ENCODE assay signal across 27 mouse cellular contexts in the genomic region with DNA sequence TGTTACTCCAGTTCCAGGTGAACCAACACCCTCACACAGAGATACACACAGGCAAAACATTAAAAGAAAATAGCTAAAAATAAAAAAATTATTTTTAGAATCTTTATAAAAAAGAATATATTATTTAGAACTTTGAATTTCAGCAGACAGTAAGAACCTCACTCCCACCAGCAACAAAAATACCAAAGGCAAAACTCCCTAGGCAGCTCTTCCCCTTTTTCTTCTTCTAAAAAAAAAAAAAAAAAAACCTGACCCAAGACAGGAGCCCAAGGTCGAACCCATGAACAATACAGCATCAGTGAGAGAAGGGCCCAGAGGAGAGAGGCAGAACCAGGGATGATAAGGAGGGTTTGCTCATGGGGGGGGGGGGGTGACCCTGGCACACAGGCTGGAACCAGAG.
"Had no signal": no experiment of that assay in that cellular context is flagged by ENCODE, and none has a peak within 500 bp of the region (broad histone marks: within the 10 kb centered on the region; RNA-seq: fewer than 3 reads in every experiment).

No protein-coding gene starts in this region.

- H3K9ac ChIP-seq: embryonic facial prominence, embryonic 12.5 days; embryonic facial prominence, embryonic 13.5 days; embryonic facial prominence, embryonic 15.5 days; forebrain, embryonic 12.5 days; forebrain, embryonic 13.5 days; forebrain, embryonic 15.5 days; forebrain, postnatal 0 days had no signal

- DNase-seq: cerebellum, adult 9-10 months; cerebellum, adult 9-11 months; cerebellum, postnatal 10 days; cerebellum, postnatal 14 days; cerebellum, postnatal 25 days; cerebellum, postnatal 36 days; embryo, embryonic 11 days; forebrain, postnatal 0 days; gastrocnemius, adult 2 months; gastrocnemius, postnatal 10 days; gastrocnemius, postnatal 14 days; gastrocnemius, postnatal 25 days; gastrocnemius, postnatal 36 days; heart, adult 11 months; heart, adult 18-20 months; heart, adult 2 months had no signal

- H3K36me3 ChIP-seq: embryonic facial prominence, embryonic 10.5 days; embryonic facial prominence, embryonic 12.5 days; embryonic facial prominence, embryonic 13.5 days; embryonic facial prominence, embryonic 15.5 days; forebrain, embryonic 10.5 days; forebrain, embryonic 12.5 days; forebrain, embryonic 15.5 days had no signal

- H3K27ac ChIP-seq: embryonic facial prominence, embryonic 10.5 days; embryonic facial prominence, embryonic 12.5 days; embryonic facial prominence, embryonic 13.5 days; embryonic facial prominence, embryonic 15.5 days; forebrain, embryonic 10.5 days; forebrain, embryonic 12.5 days; forebrain, embryonic 13.5 days; forebrain, embryonic 15.5 days; gastrocnemius, adult 2 months; heart, adult 2 months had no signal

- H3K9me3 ChIP-seq: embryonic facial prominence, embryonic 10.5 days; embryonic facial prominence, embryonic 12.5 days; embryonic facial prominence, embryonic 13.5 days; embryonic facial prominence, embryonic 15.5 days; forebrain, embryonic 10.5 days; forebrain, embryonic 12.5 days; forebrain, embryonic 13.5 days; forebrain, embryonic 15.5 days had no signal

- H3K27me3 ChIP-seq: embryonic facial prominence, embryonic 12.5 days; embryonic facial prominence, embryonic 13.5 days; embryonic facial prominence, embryonic 15.5 days; forebrain, embryonic 12.5 days; forebrain, embryonic 13.5 days; forebrain, embryonic 15.5 days had no signal

- H3K4me1 ChIP-seq: embryonic facial prominence, embryonic 12.5 days; forebrain, embryonic 12.5 days; forebrain, embryonic 13.5 days; forebrain, embryonic 15.5 days had no signal

- H3K4me3 ChIP-seq: embryonic facial prominence, embryonic 10.5 days; embryonic facial prominence, embryonic 12.5 days; embryonic facial prominence, embryonic 13.5 days; embryonic facial prominence, embryonic 15.5 days; erythroblast, embryonic 14.5 days; forebrain, embryonic 10.5 days; forebrain, embryonic 12.5 days; forebrain, embryonic 13.5 days; forebrain, embryonic 15.5 days; gastrocnemius, adult 2 months; heart, adult 2 months had no signal

- ATAC-seq: forebrain, embryonic 13.5 days; forebrain, embryonic 14.5 days; forebrain, embryonic 15.5 days; forebrain, embryonic 16.5 days; forebrain, postnatal 0 days had no signal

- H3K4me2 ChIP-seq: embryonic facial prominence, embryonic 12.5 days; embryonic facial prominence, embryonic 13.5 days; embryonic facial prominence, embryonic 15.5 days; forebrain, embryonic 12.5 days; forebrain, embryonic 13.5 days; forebrain, embryonic 15.5 days had no signal
